Mouse (Mus musculus) naive thymus-derived CD4-positive, alpha-beta T cell, adult 2 months (primary cell): ENCODE measurements around the gene Gm8127.
"Not testable (repeated sequence)": the region's sequence is repeated elsewhere in the genome, so short reads cannot be mapped to it uniquely, and the experiment has no call there.

Experiments used
- DNase-seq: peaks from one replicate; pipeline ENCODE4 v3.0.0-alpha.2; 2011; ENCODE audit warnings: low read depth

Gm8127 gene

DNA sequence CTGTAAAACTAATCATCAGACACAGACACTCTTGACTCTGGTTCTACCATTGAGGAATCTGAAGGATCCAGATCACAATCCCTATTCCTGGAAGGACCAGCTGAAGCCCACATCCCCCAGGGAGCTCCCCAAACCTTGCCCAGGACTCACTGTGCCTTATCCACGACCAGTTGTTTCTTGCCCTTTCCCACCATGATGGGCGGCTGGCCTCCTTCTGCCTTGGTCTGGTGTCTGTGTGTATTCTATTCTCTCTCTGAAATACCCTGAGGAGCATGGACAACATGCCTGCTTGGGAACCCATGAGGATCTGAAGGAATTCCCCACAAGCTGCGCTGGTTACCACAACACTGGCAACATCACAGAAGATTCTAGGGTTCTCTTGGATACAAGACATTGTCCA is at the start of gene Gm8127:
TSS of gene Gm8127 (minus strand) at position 330 of the 400 bp plus-strand sequence.
- DNase-seq = not testable (repeated sequence)

GRCm38 (mm10) chr14:43337646-43338045 is 44.0 kb upstream of the Gm8127 start:
- not testable (repeated sequence) for DNase-seq

GRCm38 (mm10) chr14:43331362-43331880 is 37.8 kb upstream of the Gm8127 start:
- not testable (repeated sequence) for DNase-seq

DNA sequence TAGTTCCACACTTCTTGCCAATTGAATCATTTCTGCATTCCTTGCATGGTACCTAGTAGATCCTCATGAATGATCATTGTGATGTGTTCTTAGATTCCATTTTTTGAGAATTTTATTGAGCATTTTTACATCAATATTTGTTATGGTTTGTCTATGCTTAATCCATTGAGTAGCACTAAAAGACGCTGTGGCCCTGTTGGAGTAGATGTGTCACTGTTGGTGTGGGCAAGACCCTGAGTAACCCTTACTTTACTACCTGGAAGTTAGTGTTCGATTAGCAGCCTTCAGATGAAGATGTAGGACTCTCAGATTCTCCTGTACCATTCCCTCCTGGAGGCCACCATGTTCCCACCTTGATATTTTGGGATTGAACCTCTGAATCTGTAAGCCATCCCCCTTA is 35.0 kb upstream of the Gm8127 start:
- not testable (repeated sequence) for DNase-seq

DNA sequence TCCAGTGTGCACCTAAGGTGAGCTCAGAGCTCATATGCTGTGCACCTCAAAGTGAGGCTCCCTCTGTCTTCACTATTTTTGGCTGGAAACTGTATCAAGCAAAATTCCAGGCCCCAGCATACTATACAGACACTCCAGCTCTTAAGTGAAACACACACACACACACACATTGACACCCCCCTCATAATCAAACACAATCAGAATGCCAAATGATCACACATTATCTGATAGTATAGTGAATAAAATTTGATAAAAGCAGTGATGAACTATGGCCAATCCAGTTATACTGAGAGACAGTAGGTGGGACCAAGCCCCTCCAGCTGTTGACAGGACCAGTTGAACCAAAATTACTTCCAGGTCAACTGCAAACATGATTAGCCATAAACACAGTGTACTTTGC is 25.9 kb upstream of the Gm8127 start:
- not testable (repeated sequence) for DNase-seq

GRCm38 (mm10) chr14:43278681-43279080 is 15.0 kb downstream of the Gm8127 start:
- DNase-seq = not testable (repeated sequence)

DNA sequence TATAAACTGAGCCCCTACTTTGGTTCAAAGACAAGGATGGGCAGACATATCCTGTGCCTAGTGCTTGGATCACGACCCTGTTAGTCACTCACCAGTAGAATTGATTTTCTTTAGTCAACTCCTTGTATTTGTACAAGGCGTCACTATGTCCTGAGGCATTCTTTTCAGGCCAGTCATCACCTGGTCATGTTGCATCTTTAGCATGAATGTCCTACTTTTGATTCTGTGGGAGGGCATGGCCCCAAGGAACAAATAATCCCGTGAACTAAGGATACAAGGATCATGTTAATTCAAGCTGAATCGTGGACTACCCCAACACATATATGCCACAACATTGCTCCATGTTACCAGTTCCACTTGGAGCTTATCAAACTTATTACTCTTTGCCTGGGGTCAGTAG is 15.5 kb downstream of the Gm8127 start:
- not testable (repeated sequence) for DNase-seq

DNA sequence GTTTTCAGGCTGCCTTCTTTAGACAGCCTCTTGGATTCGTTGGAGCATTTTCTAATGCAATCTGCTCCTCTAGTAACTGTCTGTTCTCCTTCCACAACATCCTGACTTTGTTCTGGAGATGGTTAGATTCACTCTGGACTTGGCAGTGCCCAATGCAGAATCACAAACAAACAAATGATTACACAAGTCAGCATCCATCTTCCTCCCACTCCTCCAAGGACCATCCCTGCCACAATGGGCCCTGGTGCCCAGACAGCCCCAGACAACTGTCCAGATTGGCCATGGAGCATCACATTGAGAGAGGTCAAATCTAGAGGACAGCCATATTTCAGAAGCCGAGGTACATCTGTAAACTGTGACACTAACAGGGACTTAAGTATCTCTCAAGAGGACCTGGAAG is 16.2 kb downstream of the Gm8127 start:
- DNase-seq = not testable (repeated sequence)

- not testable (repeated sequence) for DNase-seq
Observed at GRCm38 (mm10) chr14:43275752-43276151, 17.9 kb downstream of the Gm8127 start.

- not testable (repeated sequence) for DNase-seq
Observed at GRCm38 (mm10) chr14:43274986-43275511, 18.6 kb downstream of the Gm8127 start, which contains the start of gene Gm9732. TSS of gene Gm9732 (plus strand) at chr14:43275036.

- not testable (repeated sequence) for DNase-seq
Observed at GRCm38 (mm10) chr14:43273161-43273560, 20.5 kb downstream of the Gm8127 start.

GRCm38 (mm10) chr14:43269211-43269610 is 24.4 kb downstream of the Gm8127 start:
- DNase-seq = not testable (repeated sequence)

DNA sequence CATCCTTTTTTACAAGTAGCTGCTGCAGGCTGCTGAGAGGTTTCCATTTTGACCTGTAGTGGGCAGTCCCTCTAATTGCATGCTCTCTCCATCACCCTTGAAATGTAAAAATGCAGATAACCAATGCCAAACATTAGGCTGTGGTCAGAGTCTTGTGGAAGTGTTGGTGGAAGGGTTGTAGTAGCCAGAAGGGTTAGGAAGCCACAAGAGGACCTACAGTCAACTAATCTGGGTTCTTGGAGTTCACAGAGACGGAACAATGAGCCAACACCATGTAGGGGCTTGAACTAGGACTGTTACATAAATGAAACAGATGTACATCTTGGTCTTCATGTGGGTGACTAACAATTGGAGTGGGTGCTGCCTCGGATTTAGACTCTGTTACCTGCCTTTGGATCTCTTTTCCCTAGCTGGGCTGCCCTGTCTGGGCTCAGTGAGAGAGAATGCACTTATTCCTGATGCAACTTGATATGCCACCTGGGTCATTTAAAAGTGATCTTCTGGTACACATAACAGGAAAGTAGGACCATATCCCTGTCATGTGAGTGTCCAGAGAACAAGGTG is 25.0 kb downstream of the Gm8127 start:
- DNase-seq = not testable (repeated sequence)

DNA sequence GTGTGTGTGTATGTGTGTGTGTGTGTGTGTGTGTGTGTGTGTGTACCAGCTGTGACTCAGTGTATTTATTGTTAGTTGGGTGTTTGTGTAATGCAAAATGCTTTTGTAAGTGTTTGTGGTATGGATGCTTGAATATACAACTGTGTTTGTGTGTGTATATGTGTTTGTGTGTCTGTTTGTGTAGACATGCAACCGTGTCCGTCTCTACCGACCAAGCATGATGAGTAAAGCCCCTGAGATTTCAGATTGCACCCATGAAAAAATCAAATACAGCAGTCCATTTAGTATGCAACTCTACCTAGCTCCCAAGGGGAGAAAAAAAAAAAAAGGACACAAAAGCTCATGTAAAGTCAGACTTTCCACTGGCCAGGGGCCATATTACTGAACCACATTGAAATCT is 30.2 kb downstream of the Gm8127 start:
- not testable (repeated sequence) for DNase-seq

DNA sequence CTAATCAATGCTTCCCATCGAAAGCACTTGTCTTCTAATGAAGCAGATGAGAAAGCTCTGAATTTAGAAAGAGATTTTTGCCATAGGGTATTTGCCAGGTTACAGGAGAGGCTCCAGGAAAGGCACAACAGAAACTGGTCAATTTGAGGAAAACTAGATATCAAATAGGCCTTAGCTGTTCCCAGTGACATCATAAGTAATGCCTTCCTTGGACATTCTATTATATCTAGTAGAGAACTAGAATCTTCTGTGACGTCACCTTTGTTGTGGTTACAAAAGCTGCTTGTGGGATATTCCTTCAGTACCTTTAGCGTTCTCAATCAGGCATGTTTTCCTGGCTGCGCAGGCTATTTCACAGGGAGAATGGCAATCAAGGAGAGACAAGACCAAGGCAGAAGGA is 35.3 kb downstream of the Gm8127 start, which contains the start of gene Gm8126:
TSS of gene Gm8126 (plus strand) at position 301 of the 400 bp plus-strand sequence.
- DNase-seq = not testable (repeated sequence)

DNA sequence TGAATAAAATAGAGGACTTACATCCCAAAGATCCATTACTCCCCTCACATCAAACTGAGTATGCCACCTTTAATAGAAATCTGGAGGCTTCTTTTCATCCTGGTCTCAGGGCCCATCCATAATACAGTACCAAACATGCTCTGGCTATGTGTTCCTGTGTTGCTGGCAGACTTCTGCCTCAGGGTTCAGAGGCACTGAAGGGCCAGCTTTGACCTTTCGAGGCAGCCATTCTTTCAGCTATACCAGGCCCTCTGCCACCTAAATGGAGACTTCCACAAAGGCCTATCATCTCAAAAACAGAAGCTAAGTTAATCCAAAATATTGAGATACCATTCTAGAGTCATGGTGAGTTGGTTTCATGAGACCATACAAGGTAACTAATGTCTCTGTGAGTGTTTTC is 37.1 kb downstream of the Gm8127 start:
- not testable (repeated sequence) for DNase-seq

DNA sequence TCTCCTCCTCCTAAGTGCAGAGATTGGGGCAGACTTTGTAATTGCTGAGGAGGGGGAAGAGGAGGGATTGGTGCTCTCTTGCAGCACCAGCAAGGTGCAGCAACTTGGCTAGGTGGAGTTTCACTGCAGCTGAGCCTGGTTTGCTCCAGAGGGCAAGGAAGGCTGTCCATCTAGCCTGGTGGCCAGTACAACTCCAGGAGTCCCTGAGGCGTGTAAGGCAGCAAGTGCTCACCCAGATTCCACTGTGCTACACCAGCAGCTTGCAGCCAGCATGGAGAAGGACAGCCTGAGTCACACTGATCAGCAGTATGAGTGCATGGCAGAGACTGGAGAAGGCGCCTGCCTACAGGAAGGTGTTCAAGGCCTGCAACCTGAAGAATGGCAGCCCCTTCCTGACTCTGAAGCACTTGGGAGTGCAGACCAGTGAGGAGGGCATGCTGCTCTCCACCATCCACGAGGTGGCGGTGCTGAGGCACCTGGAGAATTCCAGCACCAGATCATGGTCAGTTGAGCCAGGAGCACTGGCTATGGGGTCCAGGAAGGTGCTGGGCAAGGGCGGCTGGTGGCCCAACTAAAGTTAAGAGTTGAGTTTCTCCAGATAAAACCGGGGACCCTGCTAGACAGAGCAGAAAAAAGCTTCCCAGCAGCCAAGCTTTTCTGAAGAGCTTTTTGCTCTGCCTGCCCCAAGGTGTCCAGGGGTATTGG is 42.9 kb downstream of the Gm8127 start:
- DNase-seq = not testable (repeated sequence)

- not testable (repeated sequence) for DNase-seq
Observed at GRCm38 (mm10) chr14:43249611-43250170, 43.9 kb downstream of the Gm8127 start.
